ENCODE assay signal across 25 mouse cellular contexts in genomic region chr4:57168680-57169079, GRCm38 (mm10). TPM values are rescaled to one million over a fixed set of nuclear protein-coding genes. Genes with fewer than 3 reads are reported as not detected.
"Had no signal": no experiment of that assay in that cellular context is flagged by ENCODE, and none has a peak within 500 bp of the region (broad histone marks: within the 10 kb centered on the region; RNA-seq: fewer than 3 reads in every experiment).

No protein-coding gene starts in this region.

- H3K27ac ChIP-seq: heart, adult 2 months; heart, embryonic 10.5 days; hindbrain, embryonic 10.5 days; hindbrain, embryonic 12.5 days; hindbrain, embryonic 14.5 days; intestine, embryonic 15.5 days; layer of hippocampus, adult 2 months; left cerebral cortex, adult 2 months; limb, embryonic 10.5 days; limb, embryonic 12.5 days had no signal

- H3K9me3 ChIP-seq: heart, embryonic 10.5 days; heart, embryonic 12.5 days; hindbrain, embryonic 10.5 days; hindbrain, embryonic 12.5 days; intestine, embryonic 15.5 days; limb, embryonic 10.5 days; limb, embryonic 12.5 days had no signal

- ATAC-seq: forebrain, postnatal 0 days; hindbrain, embryonic 16.5 days; inflammation-experienced regulatory T-cells, adult 6 months; intestine, embryonic 15.5 days; intestine, postnatal 0 days had no signal

- H3K36me3 ChIP-seq: heart, embryonic 10.5 days; heart, embryonic 12.5 days; hindbrain, embryonic 10.5 days; hindbrain, embryonic 12.5 days; intestine, embryonic 15.5 days; limb, embryonic 10.5 days; limb, embryonic 12.5 days had no signal

- DNase-seq: forebrain, postnatal 0 days; gastrocnemius, postnatal 14 days; gastrocnemius, postnatal 36 days; heart, adult 11 months; heart, adult 2 months; heart, postnatal 10 days; heart, postnatal 4 days; kidney, adult 18-20 months; kidney, adult 8-10 months; kidney, postnatal 10 days; kidney, postnatal 25 days; kidney, postnatal 4 days had no signal

- H3K4me3 ChIP-seq: heart, adult 2 months; heart, embryonic 10.5 days; heart, embryonic 12.5 days; hindbrain, embryonic 10.5 days; hindbrain, embryonic 12.5 days; intestine, embryonic 15.5 days; layer of hippocampus, adult 2 months; left cerebral cortex, adult 2 months; limb, embryonic 10.5 days; limb, embryonic 12.5 days had no signal

- H3K9ac ChIP-seq: forebrain, postnatal 0 days; heart, embryonic 12.5 days; hindbrain, embryonic 14.5 days; intestine, embryonic 15.5 days; limb, embryonic 12.5 days had no signal

- H3K4me2 ChIP-seq: heart, embryonic 12.5 days; hindbrain, embryonic 12.5 days; hindbrain, embryonic 14.5 days; intestine, embryonic 15.5 days; limb, embryonic 12.5 days had no signal

- H3K27me3 ChIP-seq: heart, embryonic 12.5 days; hindbrain, embryonic 12.5 days; intestine, embryonic 15.5 days; limb, embryonic 12.5 days had no signal

RNA-seq across cellular contexts. Expression of gene Epb41l4b, which starts 25.4 kb away (rescaled TPM):
- polyA plus RNA-seq: inflammation-experienced regulatory T-cells, adult 6 months had no signal
